Mouse (Mus musculus): ENCODE results near the gene Myh6.

- TF ChIP-seq CTCF (IDR thresholded peaks at IDR 0.05) = no peak
- TF ChIP-seq POLR2A (IDR thresholded peaks at IDR 0.05; ENCODE audit: insufficient read depth, low read depth, low read length) = peak; percentile 77
Observed at GRCm38 (mm10) chr14:54945975-54946704, 20.6 kb downstream of the Myh6 start.
